Mouse (Mus musculus): ENCODE data around the gene Vdac2. TPM values are rescaled to one million over a fixed set of nuclear protein-coding genes. Genes with fewer than 3 reads are reported as not detected.

Vdac2 gene
- polyA plus RNA-seq, 1 experiment = 242 TPM

DNA sequence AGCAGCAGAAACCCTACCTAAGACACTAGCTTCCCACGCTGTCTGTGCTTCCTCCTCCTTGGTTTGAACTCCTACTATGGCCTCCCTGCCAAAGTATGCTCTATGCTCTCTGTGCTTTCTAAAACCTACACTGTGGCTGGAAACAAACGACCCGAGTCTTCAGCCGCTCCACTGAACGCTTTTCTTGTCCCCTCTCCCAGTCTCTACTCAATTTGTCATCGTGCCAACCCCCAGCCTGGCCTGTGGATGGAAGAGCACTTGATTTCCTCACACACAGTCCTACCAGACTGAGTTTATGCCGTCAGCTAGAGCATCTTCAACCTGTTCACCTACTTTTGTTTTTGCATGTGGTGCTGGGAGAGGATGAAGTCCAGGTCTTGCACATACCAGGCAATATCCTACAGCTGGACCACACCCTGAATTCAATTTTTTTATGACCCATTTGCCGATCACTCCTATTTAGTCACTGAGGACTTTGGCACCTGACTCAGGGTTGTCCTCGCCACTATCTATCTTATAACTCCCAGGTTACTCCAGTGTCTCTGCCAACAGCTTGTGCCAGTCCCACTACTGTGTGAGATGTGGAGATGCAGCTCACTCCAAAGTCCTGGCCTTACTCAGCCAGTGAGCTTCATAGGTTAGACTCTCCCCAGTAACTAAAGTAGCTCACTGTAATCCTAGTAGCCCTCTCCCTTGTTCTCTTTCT lies 901 bp downstream of the Vdac2 start:
- H3K27me3 ChIP-seq (ENCODE audit: control insufficient read depth, insufficient read depth, insufficient read length) = no peaks in the 10 kb centered on the region
- H3K79me2 ChIP-seq (ENCODE audit: control insufficient read depth, insufficient read depth) = no peaks in the 10 kb centered on the region
- no peak overlapping the region for H3K4me3 ChIP-seq (ENCODE audit: insufficient read depth, poor library complexity, severe bottlenecking)
- no peak overlapping the region for H3ac ChIP-seq (ENCODE audit: control insufficient read depth, insufficient read length, low read depth)
- H3K79me3 ChIP-seq (ENCODE audit: low read depth) = no peaks in the 10 kb centered on the region
- no peak for TF ChIP-seq MAX (IDR thresholded peaks at IDR 0.05)
- no peak for TF ChIP-seq MYOG (IDR thresholded peaks at IDR 0.05; ENCODE audit: control insufficient read depth, extremely low read depth, insufficient read length)
- TF ChIP-seq USF1 (IDR thresholded peaks at IDR 0.05; ENCODE audit: low read depth) = no peak
- TF ChIP-seq CEBPB (IDR thresholded peaks at IDR 0.05; ENCODE audit: low read depth) = no peak
- TF ChIP-seq CTCF (IDR thresholded peaks at IDR 0.05; ENCODE audit: control insufficient read depth, insufficient read depth, insufficient read length) = no peak
- TF ChIP-seq FOSL1 (IDR thresholded peaks at IDR 0.05; ENCODE audit: insufficient read depth, low read length, poor library complexity, severe bottlenecking) = no peak
- TF ChIP-seq MYOD1 (IDR thresholded peaks at IDR 0.05; ENCODE audit: control insufficient read depth, insufficient read length, low read depth) = no peak
- no peaks in the 10 kb centered on the region for H3K36me3 ChIP-seq (ENCODE audit: control insufficient read depth, insufficient read depth)

DNA sequence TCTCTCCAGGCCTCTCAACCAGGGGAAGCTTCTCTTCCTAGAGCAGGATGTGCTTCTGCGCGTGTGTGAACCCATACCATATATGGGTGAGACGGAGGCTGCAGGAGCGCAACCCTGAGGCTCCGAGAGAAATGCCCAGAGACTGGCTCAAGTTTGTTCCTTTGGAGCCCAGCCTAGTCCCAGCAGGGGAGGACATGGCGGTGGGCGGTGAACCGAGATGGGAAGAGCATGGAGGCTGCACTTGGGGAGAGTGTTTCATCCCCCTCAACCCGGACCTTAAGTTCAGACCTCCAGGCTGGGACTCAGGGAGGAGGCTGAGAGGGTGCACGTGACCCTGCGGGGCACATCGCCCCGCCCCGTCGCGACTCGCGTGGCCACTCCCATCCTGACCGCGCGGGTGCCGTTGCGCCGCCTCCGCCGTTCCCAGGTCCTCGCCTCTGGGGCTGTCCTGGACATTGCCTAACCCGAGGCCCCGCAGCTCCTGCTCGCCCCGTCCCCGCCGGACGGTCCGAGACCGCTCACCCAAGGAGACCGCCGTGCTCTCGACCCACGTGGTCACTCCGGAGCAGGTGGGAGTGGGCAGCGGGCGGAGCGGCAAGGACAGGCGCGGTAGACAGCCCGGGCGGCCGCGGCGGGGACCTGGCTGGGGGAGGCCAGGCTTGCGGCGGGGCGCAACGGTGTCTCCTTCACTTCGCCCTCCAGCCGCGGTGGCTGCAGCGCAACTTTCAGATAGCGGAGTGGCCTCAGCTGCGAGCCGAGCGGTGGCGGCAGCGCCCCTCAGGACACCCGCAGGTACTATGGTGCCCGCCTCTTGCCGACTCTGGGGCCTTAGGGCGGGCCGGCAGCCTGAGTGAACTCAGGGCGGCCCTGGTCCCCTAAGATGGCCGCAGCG lies 6.1 kb downstream of the Vdac2 start:
- H3ac ChIP-seq (ENCODE audit: control insufficient read depth, insufficient read length, low read depth) = peak overlapping the region; percentile 96
- TF ChIP-seq USF1 (IDR thresholded peaks at IDR 0.05; ENCODE audit: low read depth) (peak; percentile 93), FOSL1 (IDR thresholded peaks at IDR 0.05; ENCODE audit: insufficient read depth, low read length, poor library complexity, severe bottlenecking) (no peak), MAX (IDR thresholded peaks at IDR 0.05) (peak; percentile 99)
- peaks cover 44% of the 10 kb centered on the region for H3K79me3 ChIP-seq (ENCODE audit: low read depth)

DNA sequence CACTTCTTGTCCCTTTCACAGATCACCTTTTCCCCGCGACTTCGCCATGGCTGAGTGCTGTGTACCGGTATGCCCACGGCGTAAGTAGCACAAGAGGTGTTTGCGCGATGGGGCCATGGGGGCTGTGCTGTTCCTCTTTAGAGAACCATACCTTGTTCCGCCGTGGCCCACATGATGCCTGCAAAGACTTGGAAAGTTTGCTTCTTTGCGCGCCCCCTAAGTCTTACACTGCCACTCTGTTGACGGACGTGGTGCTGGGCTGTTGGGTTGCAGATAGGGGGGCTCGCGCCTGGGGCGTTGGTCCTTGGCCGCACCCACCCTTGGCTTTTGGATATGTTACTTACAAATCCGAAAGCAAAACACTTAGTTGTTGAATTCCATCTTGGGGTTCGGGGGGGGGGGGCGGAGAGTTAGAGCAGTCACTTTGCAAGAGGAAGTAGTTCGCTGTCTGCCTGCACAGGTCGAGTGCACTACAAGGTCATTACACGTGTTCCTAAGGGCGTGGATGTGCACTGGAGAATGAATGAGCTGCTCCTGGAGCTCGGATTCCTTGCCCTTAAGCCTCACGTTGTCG lies 6.9 kb downstream of the Vdac2 start:
- Histone ChIP-seq H3K4me3 (ENCODE audit: insufficient read depth, poor library complexity, severe bottlenecking) (peak overlapping the region; percentile 99), H3K36me3 (ENCODE audit: control insufficient read depth, insufficient read depth) (peaks cover 36% of the 10 kb centered on the region), H3K79me3 (ENCODE audit: low read depth) (peaks cover 51% of the 10 kb centered on the region), H3K27me3 (ENCODE audit: control insufficient read depth, insufficient read depth, insufficient read length) (no peaks in the 10 kb centered on the region), H3ac (ENCODE audit: control insufficient read depth, insufficient read length, low read depth) (peak overlapping the region; percentile 96), H3K79me2 (ENCODE audit: control insufficient read depth, insufficient read depth) (peaks cover 58% of the 10 kb centered on the region)
- TF ChIP-seq USF1 (IDR thresholded peaks at IDR 0.05; ENCODE audit: low read depth) (no peak), MYOG (IDR thresholded peaks at IDR 0.05; ENCODE audit: control insufficient read depth, extremely low read depth, insufficient read length) (no peak)

More for the DNA sequence above, 6.1 kb downstream of the Vdac2 start:
- H3K36me3 ChIP-seq (ENCODE audit: control insufficient read depth, insufficient read depth) = peaks cover 30% of the 10 kb centered on the region
- H3K79me2 ChIP-seq (ENCODE audit: control insufficient read depth, insufficient read depth) = peaks cover 50% of the 10 kb centered on the region
- no peaks in the 10 kb centered on the region for H3K27me3 ChIP-seq (ENCODE audit: control insufficient read depth, insufficient read depth, insufficient read length)
- peak overlapping the region; percentile 99 for H3K4me3 ChIP-seq (ENCODE audit: insufficient read depth, poor library complexity, severe bottlenecking)

DNA sequence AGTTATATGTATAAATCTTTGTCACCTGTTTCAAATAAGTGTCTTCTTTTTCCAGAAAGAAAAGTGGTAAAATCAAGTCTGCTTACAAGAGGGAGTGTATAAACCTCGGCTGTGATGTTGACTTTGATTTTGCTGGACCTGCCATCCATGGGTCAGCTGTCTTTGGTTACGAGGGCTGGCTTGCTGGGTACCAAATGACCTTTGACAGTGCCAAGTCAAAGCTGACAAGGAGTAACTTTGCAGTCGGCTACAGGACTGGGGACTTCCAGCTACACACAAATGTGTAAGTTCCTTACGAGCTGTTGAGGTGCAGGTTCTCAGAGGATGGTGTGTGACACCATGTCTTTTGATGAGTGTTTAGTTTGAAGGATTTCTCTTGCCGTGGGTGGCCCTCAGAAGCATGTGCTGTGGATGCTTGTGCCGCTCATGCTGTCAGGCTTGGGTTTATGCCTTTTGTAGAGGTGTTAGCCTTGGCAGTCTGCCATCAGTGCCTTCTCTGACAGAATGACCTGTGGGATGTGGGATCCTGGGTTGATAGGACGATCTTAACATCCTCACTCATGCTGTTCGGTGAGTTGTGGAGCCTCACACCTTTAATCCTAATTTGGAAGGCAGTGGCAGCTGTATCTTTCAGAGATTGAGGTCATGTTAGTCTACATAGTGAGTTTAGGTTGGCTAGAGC lies 13.4 kb downstream of the Vdac2 start:
- no peak overlapping the region for H3ac ChIP-seq (ENCODE audit: control insufficient read depth, insufficient read length, low read depth)
- H3K79me3 ChIP-seq (ENCODE audit: low read depth) = peaks cover 56% of the 10 kb centered on the region
- H3K27me3 ChIP-seq (ENCODE audit: control insufficient read depth, insufficient read depth, insufficient read length) = no peaks in the 10 kb centered on the region
- peaks cover 77% of the 10 kb centered on the region for H3K79me2 ChIP-seq (ENCODE audit: control insufficient read depth, insufficient read depth)
- TF ChIP-seq USF1 (IDR thresholded peaks at IDR 0.05; ENCODE audit: low read depth) (no peak), CEBPB (IDR thresholded peaks at IDR 0.05; ENCODE audit: low read depth) (no peak), FOSL1 (IDR thresholded peaks at IDR 0.05; ENCODE audit: insufficient read depth, low read length, poor library complexity, severe bottlenecking) (no peak), MAX (IDR thresholded peaks at IDR 0.05) (no peak), MYOG (IDR thresholded peaks at IDR 0.05; ENCODE audit: control insufficient read depth, extremely low read depth, insufficient read length) (no peak), MYOD1 (IDR thresholded peaks at IDR 0.05; ENCODE audit: control insufficient read depth, insufficient read length, low read depth) (no peak), CTCF (IDR thresholded peaks at IDR 0.05; ENCODE audit: control insufficient read depth, insufficient read depth, insufficient read length) (no peak)
- no peak overlapping the region for H3K4me3 ChIP-seq (ENCODE audit: insufficient read depth, poor library complexity, severe bottlenecking)
- peaks cover 92% of the 10 kb centered on the region for H3K36me3 ChIP-seq (ENCODE audit: control insufficient read depth, insufficient read depth)

DNA sequence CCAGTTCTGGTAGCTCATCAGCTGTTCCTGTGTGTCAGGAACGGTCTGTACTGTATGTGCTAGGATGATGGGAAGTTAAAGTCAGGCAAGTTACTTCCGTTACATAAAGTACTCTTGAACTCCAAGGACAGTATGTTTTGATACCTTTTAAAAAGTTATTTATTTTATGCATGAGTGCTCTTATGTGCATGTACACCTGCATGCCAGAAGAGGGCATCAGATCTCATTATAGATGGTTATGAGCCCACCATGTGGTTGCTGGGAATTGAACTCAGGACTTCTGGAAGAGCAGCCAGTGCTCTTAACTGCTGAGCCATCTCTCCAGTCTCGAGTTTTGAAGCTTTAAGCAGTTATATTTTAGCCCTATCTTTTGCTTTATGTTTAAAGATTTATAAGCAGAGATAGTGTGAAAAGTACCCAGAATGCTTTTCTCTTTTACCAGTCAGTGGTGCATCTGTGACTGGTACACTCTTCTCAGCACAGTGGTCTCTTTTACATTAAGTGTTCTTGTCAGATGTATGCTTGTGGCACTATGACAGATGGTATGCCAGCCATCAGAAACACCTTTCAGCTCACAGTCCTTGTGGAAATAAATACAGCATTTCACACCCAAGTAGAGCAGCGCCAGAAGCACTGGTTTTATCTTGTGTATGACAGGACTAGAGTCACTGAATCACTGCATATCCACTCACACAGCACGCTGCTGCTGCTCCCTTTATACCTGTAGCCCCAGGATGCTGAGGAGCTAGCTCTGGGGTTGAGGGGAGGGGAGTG lies 17.0 kb downstream of the Vdac2 start:
- peaks cover 24% of the 10 kb centered on the region for H3K79me3 ChIP-seq (ENCODE audit: low read depth)
- peaks cover 42% of the 10 kb centered on the region for H3K79me2 ChIP-seq (ENCODE audit: control insufficient read depth, insufficient read depth)
- H3K36me3 ChIP-seq (ENCODE audit: control insufficient read depth, insufficient read depth) = peaks cover 97% of the 10 kb centered on the region
- TF ChIP-seq CEBPB (IDR thresholded peaks at IDR 0.05; ENCODE audit: low read depth) (no peak), USF1 (IDR thresholded peaks at IDR 0.05; ENCODE audit: low read depth) (no peak), MYOG (IDR thresholded peaks at IDR 0.05; ENCODE audit: control insufficient read depth, extremely low read depth, insufficient read length) (no peak)
- H3ac ChIP-seq (ENCODE audit: control insufficient read depth, insufficient read length, low read depth) = no peak overlapping the region
- H3K4me3 ChIP-seq (ENCODE audit: insufficient read depth, poor library complexity, severe bottlenecking) = no peak overlapping the region
- no peaks in the 10 kb centered on the region for H3K27me3 ChIP-seq (ENCODE audit: control insufficient read depth, insufficient read depth, insufficient read length)
